Mouse (Mus musculus) heart, embryonic 16.5 days (tissue): ENCODE results near the gene App. TPM values are rescaled to one million over a fixed set of nuclear protein-coding genes. Genes with fewer than 3 reads are reported as not detected.

Experiments
- ATAC-seq: fragments of 200-750 bp; cut with Nextera tagmentation; replicated peaks from 2 replicates; pipeline ENCODE4 v1.8.0; 2017; ENCODE audit warnings: moderate number of reproducible peaks; ENCODE audit not compliant: insufficient read depth, low FRiP score; ENCODE audit errors: extremely low read depth
- H3K27ac ChIP-seq: fragments of 300-500 bp; sonication (generic); 2 replicates; pipeline ENCODE4 v1.5.1; 2014; ENCODE audit warnings: mild to moderate bottlenecking, low read length, control low read depth, moderate library complexity
- H3K27me3 ChIP-seq: fragments of 300-500 bp; sonication (generic); 2 replicates; pipeline ENCODE4 v1.6.1; 2014; ENCODE audit warnings: low read length, mixed read lengths; ENCODE audit not compliant: control insufficient read depth, insufficient read depth
- H3K36me3 ChIP-seq: fragments of 300-500 bp; sonication (generic); 2 replicates; pipeline ENCODE4 v1.6.1; 2014; ENCODE audit not compliant: control insufficient read depth, insufficient read depth
- H3K4me1 ChIP-seq: fragments of 300-500 bp; sonication (generic); 2 replicates; pipeline ENCODE4 v1.6.1; 2014; ENCODE audit warnings: low read length, mixed read lengths; ENCODE audit not compliant: control insufficient read depth, insufficient read depth
- H3K4me2 ChIP-seq: fragments of 300-500 bp; sonication (generic); 2 replicates; pipeline ENCODE4 v1.6.1; 2014; ENCODE audit warnings: low read depth, mild to moderate bottlenecking, control low read depth, low read length
- H3K4me3 ChIP-seq: fragments of 300-500 bp; sonication (generic); 2 replicates; pipeline ENCODE4 v1.5.1; 2014; ENCODE audit warnings: mild to moderate bottlenecking, control low read depth, low read length
- H3K9ac ChIP-seq: fragments of 300-500 bp; sonication (generic); 2 replicates; pipeline ENCODE4 v1.6.1; 2014; ENCODE audit warnings: low read length, control low read depth
- H3K9me3 ChIP-seq: fragments of 300-500 bp; sonication (generic); replicated peaks from 2 replicates; pipeline ENCODE4 v1.6.1; 2016; ENCODE audit warnings: low read length; ENCODE audit not compliant: control insufficient read depth
- WGBS: fragments of 180-500 bp; shearing (Covaris S2); extraction: QIAGEN DNeasy Blood & Tissue Kit; methylation state at CpG from one replicate; pipeline ENCODE4 v1.1.7; 2014; 5-methylcytosine and 5-hydroxymethylcytosine counted together
- polyA plus RNA-seq: library from polyadenylated mRNA; unstranded; fragments of >200 nt; fragmentation: Nextera tagmentation; extraction: Ambion mirVana; gene quantifications from 2 replicates; pipeline ENCODE4 v1.2.1, GENCODE M21; 2015

App gene
- polyA plus RNA-seq, result 175 and 187 TPM in 2 replicates

GRCm38 (mm10) chr16:85173373-85174081 is at the start of gene App:
App (minus strand) TSS chr16:85173766.
- Histone ChIP-seq H3K4me2 (peak within 1 kb of the TSS; percentile 66), H3K27me3 (no peaks in the 10 kb centered on the region), H3K9me3 (no peaks in the 10 kb centered on the region; the same call in 1 of the 2 replicates), H3K4me1 (peaks cover 28% of the 10 kb centered on the region), H3K9ac (peak within 1 kb of the TSS; percentile 97), H3K27ac (peak within 1 kb of the TSS; percentile 90), H3K4me3 (peak within 1 kb of the TSS; percentile 88), H3K36me3 (no peaks in the 10 kb centered on the region)
- ATAC-seq, result peak; percentile 82
- under 1% methylated on average over 77 of the region's 78 CpGs for WGBS

GRCm38 (mm10) chr16:85215846-85216245 is 42.3 kb upstream of the App start:
- 43% methylated on average over 9 of the region's 9 CpGs for WGBS
- no peak for ATAC-seq
- Histone ChIP-seq H3K36me3 (no peaks in the 10 kb centered on the region), H3K4me3 (no peak overlapping the region), H3K27ac (no peak overlapping the region), H3K9ac (no peak overlapping the region), H3K9me3 (no peaks in the 10 kb centered on the region), H3K27me3 (no peaks in the 10 kb centered on the region), H3K4me2 (0 out of 2 replicates have a peak overlapping the region, but pooled peaks have one; percentile 16), H3K4me1 (no peaks in the 10 kb centered on the region)

GRCm38 (mm10) chr16:85215173-85215572 is 41.6 kb upstream of the App start:
- H3K27me3 ChIP-seq, result no peaks in the 10 kb centered on the region
- H3K36me3 ChIP-seq, result no peaks in the 10 kb centered on the region
- no peak overlapping the region for H3K4me3 ChIP-seq
- no peak overlapping the region for H3K27ac ChIP-seq
- WGBS, result 46% methylated on average over 9 of the region's 9 CpGs
- no peaks in the 10 kb centered on the region for H3K9me3 ChIP-seq
- H3K4me2 ChIP-seq, result no peak overlapping the region
- no peak overlapping the region for H3K9ac ChIP-seq
- H3K4me1 ChIP-seq, result no peaks in the 10 kb centered on the region
- no peak for ATAC-seq

- H3K27ac ChIP-seq, result no peak overlapping the region
- 75% methylated on average over 6 of the region's 6 CpGs for WGBS
- H3K9me3 ChIP-seq, result no peaks in the 10 kb centered on the region
- H3K4me2 ChIP-seq, result no peak overlapping the region
- H3K27me3 ChIP-seq, result no peaks in the 10 kb centered on the region
- no peak for ATAC-seq
- H3K4me3 ChIP-seq, result no peak overlapping the region
- no peak overlapping the region for H3K9ac ChIP-seq
- no peaks in the 10 kb centered on the region for H3K36me3 ChIP-seq
- no peaks in the 10 kb centered on the region for H3K4me1 ChIP-seq
These were observed 22.1 kb upstream of the App start for GRCm38 (mm10) chr16:85195622-85196021.

- no peak overlapping the region for H3K4me3 ChIP-seq
- H3K4me1 ChIP-seq, result no peaks in the 10 kb centered on the region
- H3K9me3 ChIP-seq, result no peaks in the 10 kb centered on the region
- no peak for ATAC-seq
- no peak overlapping the region for H3K9ac ChIP-seq
- H3K27ac ChIP-seq, result no peak overlapping the region
- WGBS, result 76% methylated on average over 6 of the region's 6 CpGs
- H3K27me3 ChIP-seq, result no peaks in the 10 kb centered on the region
- no peaks in the 10 kb centered on the region for H3K36me3 ChIP-seq
- no peak overlapping the region for H3K4me2 ChIP-seq
These were observed 21.6 kb upstream of the App start for GRCm38 (mm10) chr16:85195167-85195566.

- no peak overlapping the region for H3K9ac ChIP-seq
- WGBS, result 47% methylated on average over 3 of the region's 3 CpGs
- no peak overlapping the region for H3K4me3 ChIP-seq
- no peak for ATAC-seq
- H3K4me2 ChIP-seq, result no peak overlapping the region
- H3K9me3 ChIP-seq, result no peaks in the 10 kb centered on the region
- H3K27me3 ChIP-seq, result no peaks in the 10 kb centered on the region
- no peaks in the 10 kb centered on the region for H3K4me1 ChIP-seq
- H3K36me3 ChIP-seq, result no peaks in the 10 kb centered on the region
- no peak overlapping the region for H3K27ac ChIP-seq
These were observed 7.9 kb upstream of the App start for GRCm38 (mm10) chr16:85181502-85181901.

- WGBS, result 78% methylated on average over 3 of the region's 3 CpGs
- no peak overlapping the region for H3K9ac ChIP-seq
- no peak for ATAC-seq
- no peak overlapping the region for H3K4me2 ChIP-seq
- H3K4me1 ChIP-seq, result no peaks in the 10 kb centered on the region
- no peak overlapping the region for H3K4me3 ChIP-seq
- no peaks in the 10 kb centered on the region for H3K9me3 ChIP-seq
- H3K27me3 ChIP-seq, result no peaks in the 10 kb centered on the region
- H3K36me3 ChIP-seq, result no peaks in the 10 kb centered on the region
- no peak overlapping the region for H3K27ac ChIP-seq
These were observed 7.1 kb upstream of the App start for GRCm38 (mm10) chr16:85180710-85181109.

GRCm38 (mm10) chr16:85176666-85177065 is 3.1 kb upstream of the App start:
- H3K27ac ChIP-seq, result no peak overlapping the region
- ATAC-seq, result no peak
- no peaks in the 10 kb centered on the region for H3K27me3 ChIP-seq
- H3K9me3 ChIP-seq, result no peaks in the 10 kb centered on the region; the same call in 1 of the 2 replicates
- H3K36me3 ChIP-seq, result no peaks in the 10 kb centered on the region
- no peak overlapping the region for H3K4me2 ChIP-seq
- H3K4me3 ChIP-seq, result no peak overlapping the region
- H3K4me1 ChIP-seq, result peaks cover 3% of the 10 kb centered on the region; the same call in 1 of the 2 replicates
- H3K9ac ChIP-seq, result no peak overlapping the region
- 0% methylated on average over 3 of the region's 3 CpGs for WGBS

- Histone ChIP-seq H3K4me1 (peaks cover 29% of the 10 kb centered on the region), H3K4me2 (peak overlapping the region; percentile 66), H3K9me3 (no peaks in the 10 kb centered on the region; the same call in 1 of the 2 replicates), H3K4me3 (peak overlapping the region; percentile 88), H3K9ac (peak overlapping the region; percentile 97), H3K27me3 (no peaks in the 10 kb centered on the region), H3K27ac (peak overlapping the region; percentile 90), H3K36me3 (no peaks in the 10 kb centered on the region)
- under 1% methylated on average over 66 of the region's 68 CpGs for WGBS
- peak; percentile 58 for ATAC-seq
These were observed 794 bp downstream of the App start for GRCm38 (mm10) chr16:85172571-85173372.
